Mouse (Mus musculus) lung, postnatal 0 days (tissue): ENCODE data around the gene Snip1.

Experiments
- CTCF ChIP-seq: IDR thresholded peaks from 2 replicates; pipeline ENCODE4 v1.5.1; 2016; ENCODE audit warnings: antibody characterized with exemption, mild to moderate bottlenecking
- EP300 ChIP-seq: IDR thresholded peaks from 2 replicates; pipeline ENCODE4 v1.6.1; 2016; ENCODE audit warnings: antibody characterized with exemption, mild to moderate bottlenecking, control low read depth

- TF ChIP-seq CTCF (no peak), EP300 (no peak)
Measured at GRCm38 (mm10) chr4:125115710-125116089, 49.2 kb downstream of the Snip1 start.
